Mouse (Mus musculus): ENCODE measurements at regions not wholly inside any gene's neighbourhood (a gene's known extent, or its start where the extent isn't known, plus 50 kb on each side); places are given as distances from the start of the nearest gene placed in this dataset.
A peak's percentile ranks its signal among the peaks of the same experiment; 100 is the strongest.

- DNase-seq (ENCODE audit: low spot score in 2 of 2), result peak in 1 of 2 experiments; percentile 5
Observed at GRCm38 (mm10) chr1:154995778-154996390, 103.6 kb downstream of the Ier5 start.

GRCm38 (mm10) chr1:154993927-154994856 lies 105.2 kb downstream of the Ier5 start:
- no peak for DNase-seq (ENCODE audit: low spot score in 2 of 2)

GRCm38 (mm10) chr1:154983325-154983724 lies 99.0 kb upstream of the Cacna1e start:
- DNase-seq (ENCODE audit: low spot score in 2 of 2), result peak; percentile 70 to 85

- peak; percentile 60 to 71 for DNase-seq (ENCODE audit: low spot score in 2 of 2)
Observed at GRCm38 (mm10) chr1:154982836-154983235, 98.5 kb upstream of the Cacna1e start.

GRCm38 (mm10) chr1:154981687-154982086 lies 97.4 kb upstream of the Cacna1e start:
- DNase-seq (ENCODE audit: low spot score in 2 of 2), result no peak

GRCm38 (mm10) chr1:154975732-154976131 lies 91.4 kb upstream of the Cacna1e start:
- no peak for DNase-seq (ENCODE audit: low spot score in 2 of 2)

GRCm38 (mm10) chr1:154961271-154961670 lies 77.0 kb upstream of the Cacna1e start:
- no peak for DNase-seq (ENCODE audit: low spot score in 2 of 2)

- no peak for DNase-seq (ENCODE audit: low spot score in 2 of 2)
Observed at GRCm38 (mm10) chr1:154956625-154957031, 72.3 kb upstream of the Cacna1e start.

GRCm38 (mm10) chr1:154952679-154953078 lies 68.4 kb upstream of the Cacna1e start:
- DNase-seq (ENCODE audit: low spot score in 2 of 2), result no peak
